Mouse (Mus musculus) heart, postnatal 0 days (tissue): ENCODE data around the gene Lin7a. TPM values are rescaled to one million over a fixed set of nuclear protein-coding genes. Genes with fewer than 3 reads are reported as not detected.

Experiments
- ATAC-seq: fragments of 200-750 bp; cut with Nextera tagmentation; 2 replicates; pipeline ENCODE4 v1.8.0; 2017; ENCODE audit warnings: low read depth, moderate number of reproducible peaks, moderate library complexity; ENCODE audit not compliant: insufficient read depth
- DNase-seq: peaks from one replicate; pipeline ENCODE4 v3.0.0-alpha.2; 2016; ENCODE audit warnings: low spot score
- H3K27ac ChIP-seq: fragments of 300-500 bp; sonication (generic); 2 replicates; pipeline ENCODE4 v1.5.1; 2014; ENCODE audit warnings: low read depth, mild to moderate bottlenecking
- H3K27me3 ChIP-seq: fragments of 300-500 bp; sonication (generic); 2 replicates; pipeline ENCODE4 v1.6.1; 2014; ENCODE audit warnings: low read length, mixed read lengths; ENCODE audit not compliant: control insufficient read depth, insufficient read depth
- H3K36me3 ChIP-seq: fragments of 300-500 bp; sonication (generic); replicated peaks from 2 replicates; pipeline ENCODE4 v1.6.1; 2014; ENCODE audit warnings: low read length, mixed read lengths; ENCODE audit not compliant: control insufficient read depth, insufficient read depth
- H3K4me1 ChIP-seq: fragments of 300-500 bp; sonication (generic); 2 replicates; pipeline ENCODE4 v1.6.1; 2014; ENCODE audit warnings: antibody characterized with exemption; ENCODE audit not compliant: control insufficient read depth, insufficient read depth
- H3K4me2 ChIP-seq: fragments of 300-500 bp; sonication (generic); 2 replicates; pipeline ENCODE4 v1.6.1; 2014; ENCODE audit warnings: low read depth, mild to moderate bottlenecking, low read length, moderate library complexity
- H3K4me3 ChIP-seq: fragments of 300-500 bp; sonication (generic); 2 replicates; pipeline ENCODE4 v1.5.1; 2014; ENCODE audit warnings: low read depth, low read length
- H3K9ac ChIP-seq: fragments of 300-500 bp; sonication (generic); replicated peaks from 2 replicates; pipeline ENCODE4 v1.6.1; 2014; ENCODE audit warnings: low read depth, low read length, mixed read lengths
- H3K9me3 ChIP-seq: fragments of 300-500 bp; sonication (generic); replicated peaks from 2 replicates; pipeline ENCODE4 v1.6.1; 2016; ENCODE audit warnings: low read length; ENCODE audit not compliant: control insufficient read depth
- CTCF ChIP-seq: IDR thresholded peaks from 2 replicates; pipeline ENCODE4 v1.5.1; 2016; ENCODE audit warnings: antibody characterized with exemption, control low read depth, low read depth
- EP300 ChIP-seq: IDR thresholded peaks from 2 replicates; pipeline ENCODE4 v1.6.1; 2016; ENCODE audit warnings: antibody characterized with exemption, low read depth
- WGBS: fragments of 180-500 bp; shearing (Covaris S2); extraction: QIAGEN DNeasy Blood & Tissue Kit; methylation state at CpG from one replicate; pipeline ENCODE4 v1.1.7; 2014; 5-methylcytosine and 5-hydroxymethylcytosine counted together
- polyA plus RNA-seq: library from polyadenylated mRNA; unstranded; fragments of >200 nt; fragmentation: Nextera tagmentation; extraction: Ambion mirVana; gene quantifications from 2 replicates; pipeline ENCODE4 v1.2.1, GENCODE M21; 2015
- total RNA-seq: library from RNA; depleted of rRNA; stranded (reverse); fragments of >200 nt; gene quantifications from 2 replicates; pipeline ENCODE4 v1.2.3, GENCODE M21; 2014; ENCODE audit warnings: low replicate concordance

Lin7a gene
- total and polyA plus RNA-seq, 2 experiments from 2014 or later, result 1.00 to 8.2 TPM

GRCm38 (mm10) chr10:107224596-107225330 lies 46.7 kb upstream of the Lin7a start:
- no peaks in the 10 kb centered on the region for H3K9me3 ChIP-seq
- H3K4me1 ChIP-seq, result no peaks in the 10 kb centered on the region
- H3K4me2 ChIP-seq, result no peak overlapping the region
- ATAC-seq (no peak), DNase-seq (no peak)
- no peak overlapping the region for H3K27ac ChIP-seq
- no peak for TF ChIP-seq CTCF
- TF ChIP-seq EP300, result no peak
- no peak overlapping the region for H3K9ac ChIP-seq
- WGBS, result 83% methylated on average over 6 of the region's 6 CpGs
- no peaks in the 10 kb centered on the region for H3K27me3 ChIP-seq
- no peak overlapping the region for H3K4me3 ChIP-seq
- H3K36me3 ChIP-seq, result no peaks in the 10 kb centered on the region

GRCm38 (mm10) chr10:107225331-107225835 lies 46.1 kb upstream of the Lin7a start:
- Histone ChIP-seq H3K4me2 (no peak overlapping the region), H3K4me3 (no peak overlapping the region), H3K27ac (no peak overlapping the region), H3K27me3 (no peaks in the 10 kb centered on the region), H3K4me1 (no peaks in the 10 kb centered on the region), H3K9me3 (no peaks in the 10 kb centered on the region), H3K36me3 (no peaks in the 10 kb centered on the region), H3K9ac (no peak overlapping the region)
- WGBS, result 74% methylated on average over 4 of the region's 4 CpGs
- TF ChIP-seq CTCF, result no peak
- no peak for TF ChIP-seq EP300
- ATAC-seq (no peak), DNase-seq (no peak)

- Histone ChIP-seq H3K4me1 (no peaks in the 10 kb centered on the region), H3K36me3 (no peaks in the 10 kb centered on the region), H3K9ac (no peak overlapping the region), H3K27ac (no peak overlapping the region), H3K27me3 (no peaks in the 10 kb centered on the region), H3K4me2 (no peak overlapping the region), H3K9me3 (no peaks in the 10 kb centered on the region), H3K4me3 (no peak overlapping the region)
- 76% methylated on average over 4 of the region's 4 CpGs for WGBS
- ATAC-seq (no peak), DNase-seq (no peak)
- TF ChIP-seq EP300 (no peak), CTCF (no peak)
Observed at GRCm38 (mm10) chr10:107225871-107226270, 45.6 kb upstream of the Lin7a start.

GRCm38 (mm10) chr10:107227901-107228300 lies 43.6 kb upstream of the Lin7a start:
- no peaks in the 10 kb centered on the region for H3K4me1 ChIP-seq
- H3K27ac ChIP-seq, result no peak overlapping the region
- DNase-seq (no peak), ATAC-seq (no peak)
- H3K4me3 ChIP-seq, result no peak overlapping the region
- WGBS, result 93% methylated on average over 1 of the region's 1 CpGs
- TF ChIP-seq EP300 (no peak), CTCF (no peak)
- no peak overlapping the region for H3K9ac ChIP-seq
- no peak overlapping the region for H3K4me2 ChIP-seq
- no peaks in the 10 kb centered on the region for H3K9me3 ChIP-seq
- H3K27me3 ChIP-seq, result no peaks in the 10 kb centered on the region
- no peaks in the 10 kb centered on the region for H3K36me3 ChIP-seq

GRCm38 (mm10) chr10:107228776-107229175 lies 42.7 kb upstream of the Lin7a start:
- Histone ChIP-seq H3K9me3 (no peaks in the 10 kb centered on the region), H3K4me2 (no peak overlapping the region), H3K4me3 (no peak overlapping the region), H3K4me1 (no peaks in the 10 kb centered on the region), H3K36me3 (no peaks in the 10 kb centered on the region), H3K9ac (no peak overlapping the region), H3K27me3 (no peaks in the 10 kb centered on the region), H3K27ac (no peak overlapping the region)
- TF ChIP-seq EP300, result no peak
- TF ChIP-seq CTCF, result no peak
- WGBS, result 74% methylated on average over 5 of the region's 5 CpGs
- no peak for DNase-seq
- ATAC-seq, result no peak

- Histone ChIP-seq H3K36me3 (no peaks in the 10 kb centered on the region), H3K9ac (no peak overlapping the region), H3K27ac (no peak overlapping the region), H3K4me1 (no peaks in the 10 kb centered on the region), H3K4me2 (no peak overlapping the region), H3K4me3 (no peak overlapping the region), H3K9me3 (no peaks in the 10 kb centered on the region), H3K27me3 (no peaks in the 10 kb centered on the region)
- DNase-seq, result no peak
- no peak for ATAC-seq
- TF ChIP-seq CTCF (no peak), EP300 (no peak)
- WGBS, result 54% methylated on average over 3 of the region's 3 CpGs
Observed at GRCm38 (mm10) chr10:107229416-107229815, 42.1 kb upstream of the Lin7a start.
